In genomic region chr9:23557601-23558000, GRCm38 (mm10) we compare ENCODE assay signal across 19 mouse cellular contexts.
DNase-seq lines count a peak whose midpoint lies in the region; ATAC-seq lines count a peak whose summit lies in the region.
"Had no signal": no experiment of that assay in that cellular context is flagged by ENCODE, and none has a peak within 500 bp of the region (broad histone marks: within the 10 kb centered on the region; RNA-seq: fewer than 3 reads in every experiment).

No protein-coding gene starts in this region.

- no peak overlapping the region for H3K4me2 ChIP-seq in hindbrain, embryonic 16.5 days (ENCODE audit: low read length)
- H3K4me2 ChIP-seq in hindbrain, embryonic 12.5 days (replicated peaks) = no peak overlapping the region
- H3K4me2 ChIP-seq in neural tube, embryonic 15.5 days = no peak overlapping the region
- no peak overlapping the region for H3K4me2 ChIP-seq in lung, embryonic 15.5 days
- H3K4me2 ChIP-seq: embryonic facial prominence, embryonic 12.5 days; hindbrain, embryonic 13.5 days; limb, embryonic 15.5 days; liver, embryonic 15.5 days had no signal

- no peaks in the 10 kb centered on the region for H3K9me3 ChIP-seq in hindbrain, embryonic 16.5 days (ENCODE audit: control insufficient read depth, low read length)
- H3K9me3 ChIP-seq in hindbrain, embryonic 12.5 days (replicated peaks) = no peaks in the 10 kb centered on the region
- H3K9me3 ChIP-seq in neural tube, embryonic 15.5 days (replicated peaks) = no peaks in the 10 kb centered on the region
- H3K9me3 ChIP-seq in lung, embryonic 15.5 days = no peaks in the 10 kb centered on the region
- H3K9me3 ChIP-seq: embryonic facial prominence, embryonic 12.5 days; hindbrain, embryonic 13.5 days; limb, embryonic 15.5 days; liver, embryonic 15.5 days; megakaryocyte, embryonic 14.5 days had no signal

- H3K27ac ChIP-seq in hindbrain, embryonic 16.5 days (ENCODE audit: low read depth, low read length) = no peak overlapping the region
- no peak overlapping the region for H3K27ac ChIP-seq in hindbrain, embryonic 12.5 days
- no peak overlapping the region for H3K27ac ChIP-seq in neural tube, embryonic 15.5 days (replicated peaks)
- H3K27ac ChIP-seq in lung, embryonic 15.5 days = no peak overlapping the region
- H3K27ac ChIP-seq: embryonic facial prominence, embryonic 12.5 days; hindbrain, embryonic 13.5 days; limb, embryonic 15.5 days; liver, embryonic 15.5 days; stomach, postnatal 0 days had no signal

- WGBS in hindbrain, embryonic 16.5 days = 45% methylated on average over 3 of the region's 3 CpGs
- 88% methylated on average over 3 of the region's 3 CpGs for WGBS in hindbrain, embryonic 12.5 days
- 67% methylated on average over 3 of the region's 3 CpGs for WGBS in neural tube, embryonic 15.5 days
- 67% methylated on average over 3 of the region's 3 CpGs for WGBS in lung, embryonic 15.5 days

- H3K4me3 ChIP-seq in hindbrain, embryonic 16.5 days (ENCODE audit: low read length) = no peak overlapping the region
- no peak overlapping the region for H3K4me3 ChIP-seq in hindbrain, embryonic 12.5 days
- H3K4me3 ChIP-seq in neural tube, embryonic 15.5 days (replicated peaks) = no peak overlapping the region
- no peak overlapping the region for H3K4me3 ChIP-seq in lung, embryonic 15.5 days
- H3K4me3 ChIP-seq: embryonic facial prominence, embryonic 12.5 days; erythroblast, embryonic 14.5 days; hindbrain, embryonic 13.5 days; limb, embryonic 15.5 days; liver, embryonic 15.5 days; megakaryocyte, embryonic 14.5 days had no signal

- no peak for DNase-seq in neural tube, embryonic 10.5 days (ENCODE audit: extremely low spot score, low spot score)
- DNase-seq in lung, postnatal 36 days = peak; percentile 74
- no peak for DNase-seq in gastrocnemius, adult 8-10 months (ENCODE audit: low spot score in 2 of 2)
- DNase-seq: adrenal gland, adult 2 months; cerebellum, postnatal 10 days; kidney, postnatal 36 days; thymus, postnatal 25 days had no signal

- ATAC-seq in hindbrain, embryonic 16.5 days = peak; percentile 63; the same call in 1 of the 2 replicates
- no peak for ATAC-seq in hindbrain, embryonic 12.5 days (ENCODE audit: low FRiP score)
- ATAC-seq in neural tube, embryonic 15.5 days (ENCODE audit: low FRiP score) = peak; percentile 70
- peak; percentile 75; the same call in 1 of the 2 replicates for ATAC-seq in lung, embryonic 15.5 days (ENCODE audit: borderline replicate concordance, extremely low read depth, low FRiP score, low TSS enrichment)
- ATAC-seq: intestine, embryonic 16.5 days had no signal

- no peaks in the 10 kb centered on the region for H3K4me1 ChIP-seq in hindbrain, embryonic 16.5 days (ENCODE audit: control insufficient read depth, insufficient read depth, low read depth, low read length)
- H3K4me1 ChIP-seq in hindbrain, embryonic 12.5 days = no peaks in the 10 kb centered on the region
- no peaks in the 10 kb centered on the region for H3K4me1 ChIP-seq in neural tube, embryonic 15.5 days
- no peaks in the 10 kb centered on the region for H3K4me1 ChIP-seq in lung, embryonic 15.5 days
- H3K4me1 ChIP-seq: embryonic facial prominence, embryonic 12.5 days; hindbrain, embryonic 13.5 days; limb, embryonic 15.5 days; liver, embryonic 15.5 days; megakaryocyte, embryonic 14.5 days had no signal

- H3K36me3 ChIP-seq in hindbrain, embryonic 16.5 days (ENCODE audit: control insufficient read depth, insufficient read depth, low read length) = no peaks in the 10 kb centered on the region
- H3K36me3 ChIP-seq in hindbrain, embryonic 12.5 days = no peaks in the 10 kb centered on the region
- H3K36me3 ChIP-seq in neural tube, embryonic 15.5 days = no peaks in the 10 kb centered on the region
- H3K36me3 ChIP-seq in lung, embryonic 15.5 days = no peaks in the 10 kb centered on the region
- H3K36me3 ChIP-seq: embryonic facial prominence, embryonic 12.5 days; hindbrain, embryonic 13.5 days; limb, embryonic 15.5 days; liver, embryonic 15.5 days had no signal

- no peaks in the 10 kb centered on the region for H3K27me3 ChIP-seq in hindbrain, embryonic 16.5 days (replicated peaks; ENCODE audit: control insufficient read depth, insufficient read depth, low read length)
- no peaks in the 10 kb centered on the region for H3K27me3 ChIP-seq in hindbrain, embryonic 12.5 days
- no peaks in the 10 kb centered on the region for H3K27me3 ChIP-seq in neural tube, embryonic 15.5 days (replicated peaks)
- H3K27me3 ChIP-seq in lung, embryonic 15.5 days = no peaks in the 10 kb centered on the region
- H3K27me3 ChIP-seq: embryonic facial prominence, embryonic 12.5 days; hindbrain, embryonic 13.5 days; limb, embryonic 15.5 days; liver, embryonic 15.5 days; megakaryocyte, embryonic 14.5 days had no signal

- H3K9ac ChIP-seq in hindbrain, embryonic 16.5 days (ENCODE audit: low read depth, low read length) = no peak overlapping the region
- H3K9ac ChIP-seq in hindbrain, embryonic 12.5 days = no peak overlapping the region
- no peak overlapping the region for H3K9ac ChIP-seq in neural tube, embryonic 15.5 days (replicated peaks)
- H3K9ac ChIP-seq in lung, embryonic 15.5 days = no peak overlapping the region
- H3K9ac ChIP-seq: embryonic facial prominence, embryonic 12.5 days; hindbrain, embryonic 13.5 days; limb, embryonic 15.5 days; liver, embryonic 15.5 days had no signal
